In genomic region chr1:58303726-58304125, GRCm38 (mm10) we compare ENCODE assay signal across 8 mouse cellular contexts. TPM values are rescaled to one million over a fixed set of nuclear protein-coding genes. Genes with fewer than 3 reads are reported as not detected.
A peak's percentile ranks its signal among the peaks of the same experiment; 100 is the strongest.
DNase-seq lines count a peak whose midpoint lies in the region; ATAC-seq lines count a peak whose summit lies in the region.

No protein-coding gene starts in this region.

- H3K27ac ChIP-seq in kidney, embryonic 14.5 days (ENCODE audit: low read depth, low read length), result no peak overlapping the region
- peak overlapping the region; percentile 77 for H3K27ac ChIP-seq in limb, embryonic 15.5 days
- peak overlapping the region; percentile 85 for H3K27ac ChIP-seq in stomach, embryonic 16.5 days (ENCODE audit: low read length)

- intact Hi-C loops in left cerebral cortex, postnatal 36 days (cut with DNase I), result no loop called here

- no peak overlapping the region for H3K9ac ChIP-seq in kidney, embryonic 14.5 days (ENCODE audit: low read depth, low read length)
- no peak overlapping the region for H3K9ac ChIP-seq in limb, embryonic 15.5 days
- no peak overlapping the region for H3K9ac ChIP-seq in stomach, embryonic 16.5 days (ENCODE audit: low read length)

- ATAC-seq in kidney, embryonic 14.5 days (ENCODE audit: low FRiP score, low TSS enrichment), result peak; percentile 75; the same call in 1 of the 2 replicates
- ATAC-seq in limb, embryonic 15.5 days (ENCODE audit: insufficient number of reproducible peaks, low FRiP score, low TSS enrichment, low read depth), result peak; percentile 66; the same call in 1 of the 2 replicates
- ATAC-seq in stomach, embryonic 16.5 days (ENCODE audit: insufficient read depth, low FRiP score), result peak; percentile 79

- H3K27me3 ChIP-seq in kidney, embryonic 14.5 days (ENCODE audit: control insufficient read depth, insufficient read depth, low read length), result no peaks in the 10 kb centered on the region
- H3K27me3 ChIP-seq in limb, embryonic 15.5 days, result no peaks in the 10 kb centered on the region
- H3K27me3 ChIP-seq in stomach, embryonic 16.5 days (ENCODE audit: control insufficient read depth, insufficient read depth, low read length), result no peaks in the 10 kb centered on the region

- H3K9me3 ChIP-seq in kidney, embryonic 14.5 days (ENCODE audit: control insufficient read depth, low read length), result no peaks in the 10 kb centered on the region
- H3K9me3 ChIP-seq in limb, embryonic 15.5 days, result no peaks in the 10 kb centered on the region
- H3K9me3 ChIP-seq in stomach, embryonic 16.5 days (replicated peaks; ENCODE audit: control insufficient read depth, low read length), result no peaks in the 10 kb centered on the region

- H3K4me1 ChIP-seq in kidney, embryonic 14.5 days (ENCODE audit: control insufficient read depth, insufficient read depth, low read length), result 0 out of 2 replicates have a peak, but pooled peaks cover 7% of the 10 kb centered on the region
- peaks cover 19% of the 10 kb centered on the region for H3K4me1 ChIP-seq in limb, embryonic 15.5 days
- peaks cover 16% of the 10 kb centered on the region for H3K4me1 ChIP-seq in stomach, embryonic 16.5 days (ENCODE audit: control insufficient read depth, insufficient read depth, low read length)

- H3K4me2 ChIP-seq in kidney, embryonic 14.5 days (replicated peaks; ENCODE audit: low read depth, low read length), result no peak overlapping the region
- H3K4me2 ChIP-seq in limb, embryonic 15.5 days, result no peak overlapping the region
- 0 out of 2 replicates have a peak overlapping the region, but pooled peaks have one; percentile 2 for H3K4me2 ChIP-seq in stomach, embryonic 16.5 days (ENCODE audit: low read depth, low read length)

- DNase-seq in kidney, postnatal 36 days, result no peak
- peak; percentile 30 for DNase-seq in c-Kit-positive CD71-negative TER-119-negative erythroid progenitor cells, embryonic 14.5 days (ENCODE audit: low read depth)
- no peak for DNase-seq in neural tube, embryonic 10.5 days (ENCODE audit: extremely low spot score, low spot score)
- DNase-seq in left cerebral cortex, postnatal 36 days (ENCODE audit: low spot score in 2 of 2), result no peak
- no peak for DNase-seq in left cerebral cortex, adult 18-20 months (ENCODE audit: low spot score in 2 of 2)

- H3K4me3 ChIP-seq in kidney, embryonic 14.5 days (ENCODE audit: low read length), result no peak overlapping the region
- H3K4me3 ChIP-seq in limb, embryonic 15.5 days, result no peak overlapping the region
- H3K4me3 ChIP-seq in stomach, embryonic 16.5 days (replicated peaks; ENCODE audit: low read length), result no peak overlapping the region

- no peaks in the 10 kb centered on the region for H3K36me3 ChIP-seq in kidney, embryonic 14.5 days (ENCODE audit: control insufficient read depth, insufficient read depth, low read length)
- H3K36me3 ChIP-seq in limb, embryonic 15.5 days, result no peaks in the 10 kb centered on the region
- no peaks in the 10 kb centered on the region for H3K36me3 ChIP-seq in stomach, embryonic 16.5 days (ENCODE audit: control insufficient read depth, insufficient read depth, low read length)

- WGBS in kidney, embryonic 14.5 days, result 67% methylated on average over 4 of the region's 4 CpGs
- WGBS in limb, embryonic 15.5 days, result 48% methylated on average over 4 of the region's 4 CpGs
- WGBS in stomach, embryonic 16.5 days, result 45% methylated on average over 4 of the region's 4 CpGs

RNA-seq across cellular contexts. Expression of gene Aox2, which starts 25.6 kb away (rescaled TPM):
- 0.06 and 0.12 TPM in 2 replicates for polyA plus RNA-seq in kidney, embryonic 14.5 days (2014; fragmentation: Nextera tagmentation; extraction: Ambion mirVana)
- polyA plus RNA-seq in limb, embryonic 15.5 days (2015; fragmentation: Nextera tagmentation; extraction: Ambion mirVana), result 0.08 and 0.12 TPM in 2 replicates
- 0.08 and 0.12 TPM in 2 replicates for polyA plus RNA-seq in stomach, embryonic 16.5 days (2015; fragmentation: Nextera tagmentation; extraction: Ambion mirVana)
- total RNA-seq in left cerebral cortex, postnatal 36 days (2021), result not detected
- total RNA-seq in left cerebral cortex, adult 18-20 months (2021), result not detected
